Mouse (Mus musculus): Measurements from ENCODE around the gene Fto. TPM values are rescaled to one million over a fixed set of nuclear protein-coding genes. Genes with fewer than 3 reads are reported as not detected.

Gene Fto
- total RNA-seq, 2 experiments from 2014 or later, result 5.1 to 6.1 TPM

DNA sequence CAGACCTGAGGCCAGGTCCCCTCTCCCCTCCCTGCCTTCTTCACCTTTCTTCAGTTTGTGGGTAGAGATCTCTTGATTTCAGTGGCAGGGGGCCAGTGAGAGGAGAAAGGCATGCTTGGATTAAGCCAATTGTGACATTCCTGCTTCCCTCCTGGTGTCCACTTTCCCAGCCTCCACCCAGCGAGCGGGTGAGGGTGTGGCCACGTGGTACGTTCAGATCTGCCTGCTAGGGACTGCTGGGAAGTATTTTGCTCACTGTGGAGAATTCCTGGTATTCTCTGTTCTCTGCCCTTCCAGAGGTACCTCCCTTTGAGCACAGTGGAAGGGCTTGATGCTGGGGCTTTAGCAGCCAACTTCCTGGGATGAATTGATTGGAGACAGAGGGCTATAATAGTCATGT, 259.3 kb downstream of the Fto start:
- ATAC-seq (replicated peaks; ENCODE audit: low FRiP score, poor library complexity, severe bottlenecking), result no peak

DNA sequence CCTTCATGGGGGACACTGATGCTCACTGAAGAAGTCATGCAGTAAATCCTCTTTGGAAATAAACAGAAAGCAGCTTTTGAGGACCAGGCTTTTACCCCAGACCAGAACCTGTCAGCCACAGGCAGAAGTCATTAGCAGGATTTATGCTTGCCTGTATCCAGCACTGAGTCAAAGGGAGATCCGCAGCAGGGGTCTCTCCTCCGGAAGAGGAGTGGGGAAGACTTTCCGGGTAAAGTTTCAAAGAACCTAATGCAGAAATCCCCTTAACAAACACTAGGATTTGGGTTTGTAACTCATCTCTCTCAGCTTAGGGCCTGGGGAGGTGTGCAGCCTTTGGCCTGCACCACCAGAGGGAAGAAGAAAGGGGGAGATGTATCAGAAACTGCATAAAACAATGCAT, 262.3 kb downstream of the Fto start:
- ATAC-seq (replicated peaks; ENCODE audit: low FRiP score, poor library complexity, severe bottlenecking), result no peak

DNA sequence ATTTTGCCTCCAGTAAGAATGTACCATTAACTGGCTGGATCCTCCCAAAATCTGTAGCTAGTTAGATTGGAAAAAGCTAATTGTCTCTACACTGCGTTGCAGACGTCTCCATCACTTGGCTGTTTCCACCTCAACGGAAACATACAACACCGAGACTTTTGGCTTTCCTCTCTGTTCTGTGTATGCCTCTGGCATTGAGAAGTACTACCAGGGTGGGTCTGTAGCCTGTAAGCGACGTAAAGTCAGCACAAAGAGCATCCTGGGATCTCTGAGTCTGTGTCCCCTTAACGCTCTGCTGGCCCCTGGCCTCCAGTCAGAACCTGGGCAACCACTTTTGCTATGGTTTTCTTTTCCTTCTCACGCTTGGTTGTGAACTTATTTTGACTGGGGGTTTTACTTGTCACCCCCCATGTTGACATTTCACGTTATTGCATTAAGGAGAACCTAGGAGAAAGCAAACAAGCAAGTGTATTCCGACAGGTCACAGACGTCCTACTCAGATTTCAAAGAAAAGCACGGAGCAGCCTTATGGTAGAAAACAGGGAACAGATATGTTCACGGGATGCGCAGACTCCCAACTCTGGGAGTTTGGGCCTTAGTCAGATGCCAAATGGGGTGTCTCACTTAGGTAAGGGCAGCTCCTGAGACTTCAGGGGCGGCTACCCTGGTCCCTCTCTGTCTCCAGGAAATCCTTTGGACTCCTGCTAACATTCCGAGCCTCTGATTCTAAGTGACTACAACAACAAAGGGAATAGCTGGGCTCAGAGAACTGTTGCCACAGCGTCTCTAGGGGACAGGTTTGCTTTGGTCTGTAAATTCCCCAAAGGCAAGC, 263.0 kb downstream of the Fto start:
- ATAC-seq (replicated peaks; ENCODE audit: low FRiP score, poor library complexity, severe bottlenecking), result no peak

DNA sequence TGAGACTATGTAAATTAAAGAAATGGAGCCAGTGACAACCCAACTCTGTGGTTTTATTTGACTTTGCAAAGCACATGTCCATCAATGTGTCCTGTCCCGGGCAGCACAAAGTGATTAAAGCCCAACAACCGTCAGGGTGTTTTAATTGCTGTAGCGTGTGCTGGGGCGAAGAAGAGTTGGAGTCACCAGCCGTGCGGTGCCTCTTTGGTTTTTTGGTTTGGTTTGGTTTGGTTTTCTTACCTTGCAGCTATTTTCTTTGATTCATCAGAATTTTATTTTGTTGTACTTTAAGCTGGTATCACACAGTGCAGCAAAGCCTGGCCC, 263.6 kb downstream of the Fto start:
- no peak for ATAC-seq (replicated peaks; ENCODE audit: low FRiP score, poor library complexity, severe bottlenecking)

DNA sequence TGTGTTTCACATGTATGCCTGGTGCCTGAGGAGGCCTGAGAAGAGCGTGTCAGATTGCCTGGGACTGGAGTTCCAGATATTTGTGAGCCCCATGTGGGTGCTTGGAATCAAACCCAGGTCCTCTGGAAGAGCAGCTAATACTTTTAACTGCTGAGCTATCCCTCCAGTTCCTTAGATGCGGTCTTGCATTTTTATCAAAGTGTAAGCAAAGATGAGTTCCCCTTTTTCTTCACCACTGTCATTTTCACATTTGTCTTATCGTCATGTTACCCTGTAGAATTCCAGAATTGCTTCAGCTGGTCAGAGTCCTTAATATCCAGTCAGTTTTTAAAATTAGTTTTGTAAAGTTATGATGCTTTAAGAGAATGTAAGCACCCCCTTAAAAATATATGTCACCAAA, 264.3 kb downstream of the Fto start:
- ATAC-seq (replicated peaks; ENCODE audit: low FRiP score, poor library complexity, severe bottlenecking), result no peak

DNA sequence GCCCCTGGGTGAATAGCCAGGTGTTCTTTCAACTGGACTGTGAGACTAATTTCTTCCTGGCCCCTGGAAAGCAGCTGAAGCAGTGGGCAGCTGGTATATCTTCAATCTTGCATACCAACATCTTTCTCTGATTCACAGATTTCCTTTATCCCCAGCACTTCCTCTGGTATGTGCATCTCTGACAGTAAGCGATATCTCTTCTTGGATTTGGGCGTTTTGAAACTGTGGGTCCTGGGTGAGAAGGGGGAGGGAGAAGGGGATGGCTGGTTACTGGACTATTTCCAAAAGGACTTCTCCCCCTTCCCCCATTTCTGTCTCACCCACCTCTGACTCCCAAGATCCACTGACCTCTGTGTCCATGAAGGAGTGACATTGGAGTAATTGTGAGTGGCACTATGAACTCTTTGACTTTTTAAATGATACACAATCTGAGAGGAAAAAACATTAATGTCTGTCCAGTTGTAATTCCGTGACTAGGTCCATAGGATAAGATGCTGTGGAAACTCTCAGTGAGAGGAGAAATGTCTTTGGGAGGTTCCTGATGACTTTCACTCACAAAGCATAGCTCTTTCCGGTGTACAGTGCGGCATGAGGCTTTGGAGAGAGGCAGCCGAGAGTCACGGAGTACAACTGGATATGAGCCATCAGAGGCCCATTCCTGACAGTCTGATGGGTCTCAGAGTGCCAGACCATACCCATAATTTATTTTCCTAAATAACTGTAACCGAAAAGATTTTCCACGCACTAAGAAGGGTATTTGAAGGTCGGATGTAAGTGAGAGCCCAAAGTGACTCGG, 271.5 kb downstream of the Fto start:
- no peak for ATAC-seq (replicated peaks; ENCODE audit: low FRiP score, poor library complexity, severe bottlenecking)

DNA sequence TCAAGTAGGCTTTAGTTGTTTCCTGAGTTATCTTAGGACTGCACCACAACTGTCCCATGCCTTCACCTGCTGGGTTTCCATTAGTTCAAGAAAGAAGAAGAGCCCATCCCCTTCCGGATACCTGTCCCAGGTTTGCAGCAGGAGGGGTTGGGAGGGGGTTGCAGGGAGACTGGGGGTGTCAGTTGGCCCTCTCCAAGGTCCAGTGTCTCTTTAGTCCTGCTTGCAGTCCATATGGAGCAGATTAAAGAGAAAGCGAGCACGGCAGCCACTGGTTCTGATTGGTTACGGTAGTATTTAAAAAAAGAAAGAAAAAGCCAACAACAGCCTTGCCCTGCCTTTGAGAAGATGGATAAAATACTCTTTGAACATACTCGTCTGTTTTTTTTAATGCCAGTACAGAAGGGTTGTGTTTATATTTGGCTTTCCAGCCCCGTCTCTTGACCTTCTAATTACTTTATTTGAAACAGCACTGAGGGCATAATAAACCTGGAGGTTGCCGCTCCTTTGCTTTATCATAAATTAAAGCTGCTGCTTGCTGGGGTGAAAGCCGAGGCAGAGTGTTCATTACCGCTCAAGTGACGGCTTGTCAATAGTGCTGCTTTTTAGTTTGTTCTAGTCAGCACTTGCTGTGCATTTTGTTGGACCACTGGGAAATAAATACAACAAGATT, 279.2 kb downstream of the Fto start:
- no peak for ATAC-seq (replicated peaks; ENCODE audit: low FRiP score, poor library complexity, severe bottlenecking)

DNA sequence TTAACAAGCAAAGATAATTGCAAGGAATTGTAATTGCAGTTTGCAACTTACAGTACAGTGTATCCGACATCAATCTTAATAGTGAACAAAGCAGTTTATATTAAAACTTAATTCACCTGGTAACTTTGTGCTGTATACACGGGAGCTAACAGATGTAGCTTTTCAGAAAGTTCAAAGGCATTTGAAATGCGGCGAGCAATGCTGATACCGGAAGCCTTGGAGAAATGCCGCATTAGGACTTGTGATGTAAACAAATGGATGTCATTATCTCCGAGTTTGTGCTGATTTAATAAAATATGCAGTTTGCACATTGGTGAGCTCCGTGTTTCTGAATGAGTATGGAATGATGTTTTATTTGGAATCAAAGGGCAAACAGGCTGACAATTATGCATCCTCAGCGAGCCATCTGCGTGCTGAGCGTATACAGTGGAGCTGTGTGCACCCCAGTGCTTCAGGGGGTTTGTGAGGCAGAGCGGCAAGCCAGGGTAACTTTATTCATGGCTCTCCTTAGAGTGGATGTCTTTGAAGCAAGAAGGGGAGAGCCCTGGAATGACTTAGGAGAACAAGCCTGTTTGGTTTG, 280.0 kb downstream of the Fto start:
- no peak for ATAC-seq (replicated peaks; ENCODE audit: low FRiP score, poor library complexity, severe bottlenecking)

DNA sequence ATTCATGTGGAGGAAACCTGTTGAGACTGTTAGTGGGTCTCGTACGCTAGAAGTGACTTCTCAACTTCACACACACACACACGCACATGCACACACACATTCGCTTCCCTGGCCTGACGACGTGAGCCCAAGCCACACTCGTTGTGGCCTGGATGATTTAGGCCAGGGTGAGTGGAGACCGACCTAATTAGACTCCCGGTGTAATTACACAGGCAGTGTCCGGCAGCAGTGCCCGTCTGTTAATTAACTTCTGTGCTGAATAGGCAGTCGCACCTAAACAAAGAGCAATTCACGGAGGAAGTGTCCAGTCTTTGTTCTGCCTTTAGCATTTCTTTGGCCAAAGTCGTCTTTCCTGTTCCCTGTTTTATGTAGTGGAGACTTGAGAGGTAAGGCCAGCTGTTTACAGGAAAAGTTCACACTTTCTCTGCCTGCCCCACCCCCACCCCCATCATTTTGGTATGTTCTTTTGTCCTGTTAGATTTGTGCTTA, 286.1 kb downstream of the Fto start:
- ATAC-seq (replicated peaks; ENCODE audit: low FRiP score, poor library complexity, severe bottlenecking), result no peak

DNA sequence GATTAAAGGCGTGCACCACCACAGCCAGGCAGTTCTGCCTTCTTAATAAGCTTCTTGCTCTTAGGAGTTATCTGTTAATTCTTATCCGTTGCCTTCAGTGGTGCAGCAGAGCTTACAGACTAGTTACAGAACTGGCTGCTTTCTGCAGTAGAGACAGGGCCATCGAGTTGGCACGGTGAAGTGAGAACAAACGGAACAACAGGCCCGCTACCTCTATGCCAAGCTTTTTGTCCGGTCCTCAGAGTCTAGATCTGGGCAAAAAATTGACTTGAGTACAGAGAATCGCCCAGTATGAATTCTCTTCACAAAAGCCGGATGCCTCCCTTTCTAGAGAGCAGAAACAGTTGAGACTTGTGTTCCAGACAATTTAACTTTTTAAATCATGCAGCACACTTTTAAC, 290.4 kb downstream of the Fto start:
- ATAC-seq (replicated peaks; ENCODE audit: low FRiP score, poor library complexity, severe bottlenecking), result no peak

DNA sequence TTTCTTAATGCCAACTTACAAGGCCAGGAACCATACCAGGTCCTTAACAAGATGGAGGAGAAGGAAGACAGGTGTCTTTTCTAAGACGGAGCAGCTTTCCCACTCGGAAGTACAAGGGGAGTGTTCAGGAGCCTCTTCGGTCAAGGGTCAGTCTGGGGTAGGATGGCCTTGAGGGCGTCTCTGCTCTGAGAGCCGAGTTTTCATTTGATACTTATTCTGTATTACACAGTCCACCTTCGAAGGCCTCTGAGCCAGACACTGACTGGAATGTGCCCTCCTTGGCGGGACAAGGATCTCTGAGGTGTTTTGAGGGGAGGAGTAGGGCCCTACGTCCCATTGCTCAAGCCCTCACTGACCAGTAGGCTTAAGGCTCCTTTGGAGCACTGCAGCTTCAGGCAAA, 292.6 kb downstream of the Fto start:
- no peak for ATAC-seq (replicated peaks; ENCODE audit: low FRiP score, poor library complexity, severe bottlenecking)

DNA sequence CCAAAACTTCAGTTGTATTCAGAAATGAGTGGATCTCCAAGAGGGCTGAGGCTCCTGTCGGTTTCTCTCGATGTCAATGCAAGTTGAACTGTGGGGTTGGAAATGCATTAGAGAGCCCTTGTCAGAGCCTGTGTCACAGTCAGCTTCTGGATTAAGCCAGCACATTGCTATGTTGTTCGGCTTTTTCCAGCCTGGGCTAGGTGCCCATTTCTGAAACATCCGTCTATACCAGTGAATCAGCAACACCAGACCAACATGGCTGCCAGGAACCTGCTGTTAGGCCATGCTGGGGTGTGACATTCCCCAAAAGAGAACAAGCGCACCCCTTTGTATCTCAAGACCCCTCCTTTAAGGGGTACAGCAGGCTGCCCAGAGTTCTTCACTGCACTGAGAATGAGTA, 293.8 kb downstream of the Fto start:
- ATAC-seq (replicated peaks; ENCODE audit: low FRiP score, poor library complexity, severe bottlenecking), result no peak

DNA sequence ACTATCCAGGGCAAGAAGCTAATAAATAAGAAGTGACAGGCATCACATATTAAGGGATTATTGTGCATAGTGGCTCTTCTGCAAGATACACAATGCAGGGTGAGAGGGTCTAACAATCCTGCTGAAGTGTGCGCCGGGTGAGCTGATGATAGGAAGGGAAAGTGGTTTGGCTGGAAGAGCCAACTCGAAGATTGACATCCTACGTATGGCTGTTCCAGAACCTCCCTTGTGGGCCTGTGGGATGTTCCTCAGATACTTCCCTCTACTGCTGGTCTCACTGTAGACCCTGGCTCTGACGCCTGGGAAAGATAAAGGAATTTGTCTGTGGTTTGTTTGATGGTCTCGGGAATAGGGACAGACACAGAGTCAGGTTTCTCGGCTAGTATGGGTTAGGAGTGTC, 297.9 kb downstream of the Fto start:
- ATAC-seq (replicated peaks; ENCODE audit: low FRiP score, poor library complexity, severe bottlenecking), result no peak

DNA sequence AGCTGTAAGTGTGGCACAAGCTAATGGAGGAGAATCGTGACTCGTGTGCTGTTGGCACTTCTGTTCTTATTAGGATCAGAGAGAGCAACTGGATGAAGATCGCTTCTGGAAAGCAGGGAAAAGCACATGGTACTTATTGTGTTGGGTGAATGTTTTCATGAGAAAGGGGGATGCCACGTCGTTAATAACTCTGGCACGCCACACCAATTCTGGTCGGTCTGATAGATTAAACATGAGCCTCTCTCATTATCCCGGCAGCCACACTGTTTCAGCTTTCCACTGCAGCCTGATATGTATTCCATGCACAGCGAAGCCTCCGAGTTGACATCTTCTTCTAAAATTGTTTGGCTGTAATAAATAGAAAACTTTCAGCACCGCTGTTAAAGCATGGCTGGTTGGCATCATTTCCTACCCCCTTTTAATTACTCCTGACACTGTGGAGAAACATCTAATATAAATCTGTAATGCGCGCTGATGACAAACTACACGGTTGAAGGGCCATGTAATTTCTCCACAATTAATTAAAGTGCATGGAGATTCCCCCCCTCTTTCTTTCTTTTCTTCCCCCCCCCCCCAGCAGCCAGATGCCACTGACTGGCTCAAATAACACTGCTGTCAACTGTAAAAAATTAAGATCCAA, 298.5 kb downstream of the Fto start:
- no peak for ATAC-seq (replicated peaks; ENCODE audit: low FRiP score, poor library complexity, severe bottlenecking)

DNA sequence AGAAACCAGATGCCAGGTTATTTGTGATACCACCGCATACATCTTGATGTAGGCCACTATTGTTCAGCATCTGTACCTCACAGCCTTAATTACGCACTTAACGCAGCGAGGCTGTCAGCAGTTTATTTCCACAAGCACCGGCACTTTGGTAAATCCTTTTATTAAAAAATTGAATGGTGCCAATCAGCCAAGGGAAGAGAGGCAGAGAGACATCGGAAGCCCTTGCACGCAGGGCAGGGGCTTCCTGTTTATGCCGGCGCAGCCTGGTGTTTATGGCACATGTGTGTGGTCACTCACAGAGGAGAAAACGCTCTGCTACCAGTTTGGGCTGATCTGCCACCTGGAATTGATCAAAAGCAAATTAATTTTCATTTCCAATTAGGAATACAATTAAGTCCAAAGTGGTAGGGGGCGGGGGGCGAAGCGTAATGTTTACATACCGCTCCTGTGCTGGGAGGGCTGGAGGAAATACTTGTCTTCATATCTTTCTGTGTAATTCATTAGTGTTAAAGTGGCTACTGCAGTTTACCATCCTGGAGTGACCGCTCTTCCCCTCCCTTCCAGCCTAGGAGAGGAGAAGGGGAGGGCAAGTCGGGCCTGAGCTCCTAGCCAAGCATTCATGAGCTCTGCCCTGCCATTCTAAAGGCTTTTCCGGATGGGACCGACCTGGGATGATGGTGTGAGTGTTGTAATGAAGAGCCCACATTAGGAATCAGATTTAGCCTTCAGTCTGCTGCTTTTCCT, 299.2 kb downstream of the Fto start:
- no peak for ATAC-seq (replicated peaks; ENCODE audit: low FRiP score, poor library complexity, severe bottlenecking)

DNA sequence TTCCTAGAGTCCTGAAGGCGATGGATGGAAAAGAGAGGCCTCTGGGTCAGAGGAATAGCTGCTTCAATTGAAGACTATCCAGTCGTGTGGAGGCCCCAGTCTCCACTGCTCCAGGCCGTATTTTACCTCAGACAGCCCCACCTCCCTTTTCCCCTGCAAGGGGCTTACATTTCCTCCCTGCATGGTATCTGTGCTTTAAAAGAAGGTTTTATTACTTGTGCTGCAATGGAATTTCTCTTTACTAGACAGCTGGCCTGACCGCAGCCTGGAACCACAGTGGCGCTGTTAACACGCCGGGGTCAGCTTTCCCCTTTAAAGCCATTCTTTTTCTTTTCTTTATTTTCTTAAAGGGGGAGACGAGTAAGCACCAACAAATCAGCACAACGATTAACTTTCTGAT, 300.3 kb downstream of the Fto start:
- ATAC-seq (replicated peaks; ENCODE audit: low FRiP score, poor library complexity, severe bottlenecking), result no peak

DNA sequence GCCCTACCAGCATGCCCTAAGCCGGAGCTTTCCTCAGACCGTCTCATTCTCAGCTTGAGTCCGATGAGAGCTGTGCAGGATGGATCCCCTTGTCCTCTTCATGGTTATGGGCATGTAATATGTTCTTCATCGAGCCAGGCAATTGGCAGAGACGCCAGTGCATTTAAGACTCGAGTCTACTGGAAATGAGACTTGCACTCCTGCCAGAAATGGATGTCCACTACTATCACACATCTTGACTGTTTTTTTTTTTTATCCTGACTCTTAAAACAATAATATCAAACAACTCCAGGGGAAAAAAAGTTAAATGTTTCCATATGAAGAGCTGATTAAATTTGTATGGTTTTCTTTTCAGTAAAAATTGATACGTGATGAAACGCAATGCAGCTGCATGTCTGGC, 301.9 kb downstream of the Fto start:
- ATAC-seq (replicated peaks; ENCODE audit: low FRiP score, poor library complexity, severe bottlenecking), result no peak

DNA sequence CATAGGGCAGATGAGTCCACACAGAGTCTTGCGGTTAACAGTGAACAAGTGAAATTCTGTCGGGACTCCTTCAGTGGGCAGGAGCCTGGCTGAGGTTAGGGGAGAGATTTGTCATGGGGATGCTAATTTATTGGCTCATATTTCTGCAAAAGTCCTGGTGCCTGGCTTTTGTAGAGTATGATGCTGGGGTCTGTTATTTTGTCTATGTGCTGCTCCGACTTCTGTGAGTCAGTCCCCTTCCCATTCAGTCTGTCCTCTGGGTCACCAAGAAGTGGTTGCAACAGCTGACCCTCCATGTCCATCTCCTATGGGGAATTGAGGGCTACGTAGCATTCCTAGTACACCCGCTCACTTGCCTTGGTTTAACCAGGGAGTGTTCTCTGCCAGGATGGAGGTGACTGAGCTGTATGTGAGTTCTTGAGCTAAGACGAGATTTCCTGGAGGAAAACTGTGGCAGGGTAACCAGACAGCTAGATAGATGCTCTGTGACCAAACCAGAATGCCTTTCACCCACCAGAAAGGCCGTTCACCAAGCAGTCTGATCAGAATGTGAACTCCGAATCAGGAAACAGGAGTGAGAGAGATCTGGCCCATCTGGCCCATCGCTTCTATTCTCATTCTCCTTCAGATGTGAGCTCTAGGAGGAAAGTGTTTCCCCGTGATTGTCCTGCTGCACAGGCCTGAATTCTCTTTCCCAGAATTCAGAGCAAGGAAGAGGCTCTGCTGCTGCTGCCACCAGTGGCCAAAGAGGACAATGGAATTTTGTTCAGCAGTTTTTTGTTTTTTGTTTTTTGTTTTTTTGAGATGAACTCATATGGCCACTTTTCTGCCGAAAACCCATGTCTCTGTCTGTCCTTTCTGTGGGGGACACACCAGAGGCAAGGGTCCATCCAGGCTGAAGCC, 302.7 kb downstream of the Fto start:
- no peak for ATAC-seq (replicated peaks; ENCODE audit: low FRiP score, poor library complexity, severe bottlenecking)
